Mouse (Mus musculus) neural tube, embryonic 12.5 days (tissue): Measurements from ENCODE around the gene Gm10358. TPM values are rescaled to one million over a fixed set of nuclear protein-coding genes. Genes with fewer than 3 reads are reported as not detected.
"Not testable (repeated sequence)": the region's sequence is repeated elsewhere in the genome, so short reads cannot be mapped to it uniquely, and the experiment has no call there.

Source experiments
- ATAC-seq: fragments of 200-750 bp; cut with Nextera tagmentation; 2 replicates; pipeline ENCODE4 v1.8.0; 2017; ENCODE audit warnings: low read depth, mild to moderate bottlenecking, moderate TSS enrichment, moderate library complexity; ENCODE audit not compliant: low FRiP score
- H3K27ac ChIP-seq: fragments of 300-500 bp; sonication (generic); 2 replicates; pipeline ENCODE4 v1.5.1; 2016
- H3K27me3 ChIP-seq: fragments of 300-500 bp; sonication (generic); replicated peaks from 2 replicates; pipeline ENCODE4 v1.6.1; 2016; ENCODE audit warnings: mild to moderate bottlenecking
- H3K36me3 ChIP-seq: fragments of 300-500 bp; sonication (generic); 2 replicates; pipeline ENCODE4 v1.6.1; 2016; ENCODE audit warnings: mild to moderate bottlenecking
- H3K4me1 ChIP-seq: fragments of 300-500 bp; sonication (generic); 2 replicates; pipeline ENCODE4 v1.6.1; 2016
- H3K4me2 ChIP-seq: fragments of 300-500 bp; sonication (generic); replicated peaks from 2 replicates; pipeline ENCODE4 v1.6.1; 2016; ENCODE audit warnings: mild to moderate bottlenecking
- H3K4me3 ChIP-seq: fragments of 300-500 bp; sonication (generic); 2 replicates; pipeline ENCODE4 v1.5.1; 2016
- H3K9ac ChIP-seq: fragments of 300-500 bp; sonication (generic); 2 replicates; pipeline ENCODE4 v1.6.1; 2016; ENCODE audit warnings: mild to moderate bottlenecking
- H3K9me3 ChIP-seq: fragments of 300-500 bp; sonication (generic); 2 replicates; pipeline ENCODE4 v1.6.1; 2016; ENCODE audit warnings: mild to moderate bottlenecking
- WGBS: fragments of 180-500 bp; shearing (Covaris S2); methylation state at CpG from one replicate; pipeline ENCODE4 v1.1.7; 2016; 5-methylcytosine and 5-hydroxymethylcytosine counted together
- polyA plus RNA-seq: library from polyadenylated mRNA; unstranded; fragments of >200 nt; fragmentation: Nextera tagmentation; extraction: Ambion mirVana; gene quantifications from 2 replicates; pipeline ENCODE4 v1.2.1, GENCODE M21; 2016

Gene Gm10358
- polyA plus RNA-seq, result not detected in 2 replicates

DNA sequence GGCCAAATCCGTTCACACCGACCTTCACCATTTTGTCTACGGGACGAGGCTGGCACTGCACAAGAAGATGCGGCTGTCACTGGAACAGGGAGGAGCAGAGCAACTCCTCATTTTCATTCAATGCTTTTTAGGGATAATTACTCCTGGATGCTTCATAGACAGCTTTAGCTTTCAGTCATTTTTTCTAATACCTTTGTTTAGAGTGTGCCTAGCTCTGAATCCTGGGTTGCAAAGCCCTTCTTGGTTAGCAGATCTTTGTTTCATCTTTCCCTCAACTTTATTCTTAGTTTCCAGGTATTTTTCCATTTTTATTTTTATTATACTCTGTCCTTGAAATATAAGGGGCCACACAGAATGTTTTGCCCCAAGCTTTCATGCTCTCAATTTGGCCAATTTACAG lies at the start of gene Gm10358:
TSS of gene Gm10358 (minus strand) at position 101 of the 400 bp plus-strand sequence.
- H3K9ac ChIP-seq, result no peak within 1 kb of the TSS
- H3K4me3 ChIP-seq, result no peak within 1 kb of the TSS
- WGBS, result 95% methylated on average over 5 of the region's 5 CpGs
- no peak for ATAC-seq
- H3K4me2 ChIP-seq, result no peak within 1 kb of the TSS
- H3K4me1 ChIP-seq, result no peaks in the 10 kb centered on the region
- H3K36me3 ChIP-seq, result no peaks in the 10 kb centered on the region
- H3K27ac ChIP-seq, result no peak within 1 kb of the TSS
- H3K27me3 ChIP-seq, result no peaks in the 10 kb centered on the region
- H3K9me3 ChIP-seq, result no peaks in the 10 kb centered on the region

DNA sequence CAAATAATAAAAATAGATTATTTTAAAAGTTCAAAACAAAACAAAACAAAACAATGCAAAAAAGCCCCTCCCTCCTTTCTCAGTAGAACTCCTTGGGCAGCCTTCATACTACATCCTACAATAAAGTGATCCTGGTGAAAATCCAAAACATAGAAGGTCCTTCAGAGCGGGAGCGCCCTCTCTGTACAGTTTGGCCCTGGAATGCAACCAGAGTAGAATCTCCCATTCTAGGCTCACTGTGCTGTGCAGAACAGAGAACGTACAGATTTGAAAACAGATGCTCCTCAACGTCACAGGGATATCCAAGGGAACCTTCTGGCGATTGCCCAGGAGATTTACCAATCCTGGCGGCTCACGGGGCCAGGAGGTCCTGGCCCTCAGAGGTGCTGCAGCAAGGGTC lies 42.0 kb upstream of the Gm10358 start, which contains the start of gene Iqcm:
TSS of gene Iqcm (plus strand) at position 301 of the 400 bp plus-strand sequence.
- WGBS, result 93% methylated on average over 7 of the region's 7 CpGs
- H3K4me3 ChIP-seq, result no peak within 1 kb of the TSS
- H3K9ac ChIP-seq, result no peak within 1 kb of the TSS
- no peak within 1 kb of the TSS for H3K4me2 ChIP-seq
- H3K27me3 ChIP-seq, result no peaks in the 10 kb centered on the region
- no peaks in the 10 kb centered on the region for H3K9me3 ChIP-seq
- H3K36me3 ChIP-seq, result no peaks in the 10 kb centered on the region
- H3K27ac ChIP-seq, result no peak within 1 kb of the TSS
- H3K4me1 ChIP-seq, result no peaks in the 10 kb centered on the region
- ATAC-seq, result no peak

DNA sequence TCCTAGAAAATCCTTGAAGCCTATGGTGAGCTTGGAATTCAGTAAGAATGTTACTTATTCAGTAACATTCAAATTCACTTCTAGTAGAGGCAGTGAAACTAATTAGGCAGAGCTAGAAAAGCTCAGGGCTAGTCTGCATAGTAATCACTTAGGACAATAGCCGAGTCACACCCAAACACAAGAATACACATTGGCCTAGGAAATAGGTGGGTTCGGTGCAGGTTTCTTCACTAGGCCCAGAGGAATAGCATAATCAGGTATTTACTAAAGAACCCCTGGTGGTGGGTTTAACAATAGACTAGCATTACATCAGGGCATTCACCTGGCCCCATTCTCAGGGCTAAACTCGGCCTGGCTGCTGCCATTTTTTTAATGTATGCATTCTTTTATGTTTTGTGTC lies 9.3 kb upstream of the Gm10358 start:
- H3K27me3 ChIP-seq, H3K36me3 ChIP-seq, H3K9me3 ChIP-seq, H3K4me3 ChIP-seq, H3K9ac ChIP-seq, H3K4me1 ChIP-seq, ATAC-seq, H3K4me2 ChIP-seq, H3K27ac ChIP-seq: not testable (repeated sequence)
- 80% methylated on average over 3 of the region's 3 CpGs for WGBS

DNA sequence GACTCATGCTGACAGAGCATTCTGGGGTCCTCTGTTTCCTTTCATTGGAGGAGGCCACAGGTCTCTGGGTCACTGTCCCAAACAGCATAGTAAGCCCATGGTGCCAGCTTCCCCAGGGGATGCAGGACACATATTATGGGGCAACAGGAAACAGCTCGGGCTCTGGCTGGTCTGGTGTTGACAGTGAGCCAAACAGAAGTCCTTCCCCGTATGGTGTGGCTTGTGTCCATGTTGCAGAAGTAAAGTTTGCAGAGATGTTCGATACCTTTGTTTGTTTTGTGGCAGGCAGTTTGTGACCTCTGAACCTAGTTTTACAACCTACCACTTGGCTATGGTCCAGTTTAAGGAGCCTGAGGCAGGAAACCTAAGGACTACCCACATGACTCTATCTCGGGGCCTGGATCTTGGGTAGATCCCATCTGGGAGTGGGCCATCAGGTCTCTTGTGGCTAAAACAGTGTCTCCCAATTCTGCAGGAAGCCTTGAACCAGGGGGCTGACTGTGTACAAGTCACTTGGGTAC lies 21.6 kb downstream of the Gm10358 start:
- Histone ChIP-seq H3K9me3 (no peaks in the 10 kb centered on the region), H3K27me3 (no peaks in the 10 kb centered on the region), H3K4me1 (no peaks in the 10 kb centered on the region), H3K4me2 (no peak overlapping the region), H3K36me3 (no peaks in the 10 kb centered on the region), H3K9ac (no peak overlapping the region), H3K4me3 (no peak overlapping the region), H3K27ac (no peak overlapping the region)
- ATAC-seq, result no peak
- 93% methylated on average over 4 of the region's 4 CpGs for WGBS

DNA sequence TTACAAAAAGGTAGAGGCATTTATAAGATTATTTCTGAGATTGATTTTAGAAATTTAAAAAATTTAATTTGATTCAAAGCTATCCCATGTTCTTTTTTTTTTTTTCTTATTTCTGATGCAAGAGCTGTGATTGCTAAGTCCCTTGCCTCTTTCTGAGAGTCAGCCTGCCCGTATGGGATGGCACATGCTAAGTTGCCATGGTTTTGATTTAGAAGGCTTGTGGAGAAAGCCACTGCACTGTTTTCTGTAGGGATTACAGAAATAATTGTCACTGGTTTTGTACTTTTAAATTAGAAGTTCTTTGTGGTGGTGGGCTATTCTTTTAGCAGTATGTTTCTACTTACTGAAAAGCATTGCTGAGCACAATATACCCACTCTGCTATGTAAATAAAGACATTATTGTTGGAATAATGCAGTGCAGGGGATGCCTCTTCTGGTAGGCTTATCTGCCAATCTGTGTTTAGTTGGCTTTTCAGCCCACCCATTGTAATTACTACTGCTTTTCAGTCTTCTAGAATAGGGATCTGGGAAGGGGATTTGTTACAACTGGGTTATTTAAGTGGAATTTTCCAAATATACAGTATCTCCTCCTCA lies 30.8 kb downstream of the Gm10358 start:
- Histone ChIP-seq H3K4me1 (no peaks in the 10 kb centered on the region), H3K4me2 (no peak overlapping the region), H3K27me3 (no peaks in the 10 kb centered on the region), H3K4me3 (no peak overlapping the region), H3K36me3 (no peaks in the 10 kb centered on the region), H3K27ac (no peak overlapping the region), H3K9me3 (no peaks in the 10 kb centered on the region), H3K9ac (no peak overlapping the region)
- 61% methylated on average over 1 of the region's 1 CpGs for WGBS
- no peak for ATAC-seq

DNA sequence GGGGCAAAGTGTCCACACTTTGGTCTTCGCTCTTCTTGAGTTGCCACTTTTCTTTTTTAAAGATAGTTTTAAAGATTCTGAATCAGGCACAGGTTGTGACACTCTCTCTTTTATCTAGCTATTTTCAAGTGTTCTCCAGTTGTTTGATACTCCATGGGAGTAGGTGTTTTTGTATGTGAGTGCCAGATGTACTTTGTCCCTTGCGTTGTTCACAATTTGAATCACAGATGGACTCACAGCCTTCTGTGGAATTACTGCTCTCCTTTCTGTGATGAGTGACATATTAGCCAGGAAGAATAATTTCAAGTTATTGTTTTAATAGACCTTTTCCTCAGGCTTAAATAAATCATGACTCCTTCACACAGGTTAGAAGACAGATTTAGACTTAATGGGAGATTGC lies 34.4 kb downstream of the Gm10358 start:
- ATAC-seq, result no peak
- WGBS, result 98% methylated on average over 2 of the region's 2 CpGs
- Histone ChIP-seq H3K4me2 (no peak overlapping the region), H3K36me3 (no peaks in the 10 kb centered on the region), H3K9me3 (no peaks in the 10 kb centered on the region), H3K4me1 (no peaks in the 10 kb centered on the region), H3K27me3 (no peaks in the 10 kb centered on the region), H3K27ac (no peak overlapping the region), H3K4me3 (no peak overlapping the region), H3K9ac (no peak overlapping the region)

Other genes with a start within 250 kb of the Gm10358 start
- gene Rasd2, start 192.6 kb downstream of the Gm10358 start, polyA plus RNA-seq, result 0.61 TPM in 2 replicates
- not detected in 2 replicates for gene Iqcm, start 42.1 kb upstream of the Gm10358 start, polyA plus RNA-seq